Mouse (Mus musculus): ENCODE data around the gene Alox15. TPM values are rescaled to one million over a fixed set of nuclear protein-coding genes. Genes with fewer than 3 reads are reported as not detected.
"Not testable (repeated sequence)": the region's sequence is repeated elsewhere in the genome, so short reads cannot be mapped to it uniquely, and the experiment has no call there.

Alox15 gene
- 1.3 and 1.6 TPM in 2 replicates for polyA plus RNA-seq (2015; fragmentation: Nextera tagmentation; extraction: Ambion mirVana)

DNA sequence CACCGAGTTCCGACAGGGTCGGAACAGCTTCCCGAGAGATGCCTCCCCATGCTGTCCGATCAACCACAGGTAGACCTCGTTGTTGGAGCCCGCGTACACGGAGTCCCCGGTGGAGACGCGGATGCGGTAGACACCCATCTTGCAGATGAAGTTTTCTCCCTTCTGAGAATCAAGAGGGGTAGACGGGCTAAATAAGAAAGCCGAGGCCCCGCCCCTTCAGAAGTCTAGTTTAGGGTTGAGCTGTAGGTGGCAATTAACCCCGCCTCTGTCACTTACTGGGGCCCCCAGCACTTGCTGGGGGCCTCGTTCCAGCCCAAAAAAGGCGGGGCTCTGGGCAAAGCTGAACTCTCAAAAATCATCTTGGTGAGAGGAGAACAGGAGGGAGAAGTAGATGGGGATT lies at the start of gene Alox15:
Gene Alox15, minus strand, starts transcription at position 164 of the 400 bp plus-strand sequence.
- no peak within 1 kb of the TSS for H3K27ac ChIP-seq (replicated peaks)
- 0% methylated on average over 19 of the region's 19 CpGs for whole genome bisulfite sequencing (ENCODE audit: insufficient replicate concordance)
- no peaks in the 10 kb centered on the region for H3K9me3 ChIP-seq (replicated peaks)
- no peak for ATAC-seq (ENCODE audit: insufficient read depth)
- peaks cover 80% of the 10 kb centered on the region for H3K27me3 ChIP-seq
- peak within 1 kb of the TSS; percentile 29 for H3K4me3 ChIP-seq (replicated peaks)
- H3K36me3 ChIP-seq (replicated peaks), result no peaks in the 10 kb centered on the region
- H3K4me2 ChIP-seq, result peak within 1 kb of the TSS; percentile 58
- no peak within 1 kb of the TSS for H3K9ac ChIP-seq
- peaks cover 7% of the 10 kb centered on the region; the same call in 1 of the 2 replicates for H3K4me1 ChIP-seq (replicated peaks)

DNA sequence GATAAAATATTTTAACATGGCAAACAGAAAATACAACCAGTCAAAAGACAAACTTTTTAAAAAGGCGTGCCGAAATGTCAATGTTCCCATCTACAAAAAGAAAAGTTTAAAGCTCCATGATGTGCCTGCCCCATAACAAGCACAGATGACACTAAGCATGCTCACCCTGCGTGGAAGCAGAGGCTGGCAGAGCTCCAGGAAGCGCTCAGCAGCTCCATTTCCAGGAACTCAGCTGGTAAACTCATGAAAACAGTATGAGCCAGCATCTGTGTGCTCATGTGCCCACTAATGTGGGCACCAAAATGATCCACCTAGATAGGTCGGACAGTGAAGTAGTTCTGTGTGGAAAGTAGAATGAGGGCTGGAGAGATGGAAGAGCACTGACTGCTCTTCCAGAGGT lies 37.6 kb upstream of the Alox15 start:
- ATAC-seq (ENCODE audit: insufficient read depth), result no peak
- H3K4me1 ChIP-seq (replicated peaks), result 0 out of 2 replicates have a peak, but pooled peaks cover 3% of the 10 kb centered on the region
- no peak overlapping the region for H3K9ac ChIP-seq
- H3K27ac ChIP-seq (replicated peaks), result no peak overlapping the region
- 70% methylated on average over 5 of the region's 5 CpGs for WGBS (ENCODE audit: insufficient replicate concordance)
- H3K4me3 ChIP-seq (replicated peaks), result no peak overlapping the region
- H3K9me3 ChIP-seq (replicated peaks), result no peaks in the 10 kb centered on the region
- no peaks in the 10 kb centered on the region for H3K27me3 ChIP-seq
- peaks cover 37% of the 10 kb centered on the region for H3K36me3 ChIP-seq (replicated peaks)
- H3K4me2 ChIP-seq, result no peak overlapping the region

DNA sequence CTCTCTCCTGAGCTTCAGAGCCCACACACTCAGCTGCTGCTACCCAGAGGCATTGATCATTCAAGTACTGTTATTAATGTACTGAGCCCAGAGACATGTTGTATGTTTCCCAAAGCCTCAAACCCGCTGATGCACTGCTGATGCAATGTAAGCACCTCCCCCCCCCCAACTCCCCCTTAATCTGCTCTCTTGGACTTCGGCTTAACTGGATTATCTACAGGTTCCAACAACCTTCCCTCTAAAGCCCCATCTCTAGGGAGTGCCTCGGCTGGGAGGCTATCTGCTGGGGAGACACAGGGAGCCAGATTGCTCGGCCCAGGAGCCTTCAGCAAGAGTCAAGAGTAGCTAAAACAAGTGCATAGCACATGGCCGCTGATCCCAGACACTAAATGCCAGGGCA lies 35.6 kb upstream of the Alox15 start:
- Histone ChIP-seq H3K36me3 (replicated peaks) (peaks cover 20% of the 10 kb centered on the region), H3K27me3 (no peaks in the 10 kb centered on the region), H3K4me1 (replicated peaks) (no peaks in the 10 kb centered on the region), H3K9ac (no peak overlapping the region), H3K9me3 (replicated peaks) (no peaks in the 10 kb centered on the region), H3K4me2 (no peak overlapping the region), H3K27ac (replicated peaks) (no peak overlapping the region), H3K4me3 (replicated peaks) (no peak overlapping the region)
- 54% methylated on average over 5 of the region's 5 CpGs for WGBS (ENCODE audit: insufficient replicate concordance)
- ATAC-seq (ENCODE audit: insufficient read depth), result no peak

DNA sequence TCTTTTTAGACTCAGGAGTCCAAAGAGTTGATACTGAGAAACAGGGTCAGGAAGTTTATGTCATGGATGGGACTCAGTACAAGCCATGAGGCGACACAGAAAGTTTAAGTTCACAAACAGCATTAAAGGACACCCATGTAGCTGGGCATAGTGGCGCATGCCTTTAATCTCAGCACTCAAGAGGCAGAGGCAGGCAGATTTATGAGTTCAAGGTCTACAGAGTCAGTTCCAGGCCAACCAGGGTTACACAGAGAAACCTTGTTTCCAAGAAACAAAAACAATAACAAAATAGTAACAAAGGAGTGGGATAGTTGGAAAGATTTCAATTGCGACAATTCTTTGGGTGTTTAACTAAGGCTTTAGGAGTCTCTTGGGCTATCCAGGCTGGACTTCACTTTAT lies 32.3 kb upstream of the Alox15 start:
- WGBS (ENCODE audit: insufficient replicate concordance), result 74% methylated on average over 3 of the region's 3 CpGs
- Histone ChIP-seq H3K4me2 (no peak overlapping the region), H3K4me3 (replicated peaks) (no peak overlapping the region), H3K9me3 (replicated peaks) (no peaks in the 10 kb centered on the region), H3K27me3 (no peaks in the 10 kb centered on the region), H3K9ac (no peak overlapping the region), H3K36me3 (replicated peaks) (peaks cover 4% of the 10 kb centered on the region; the same call in 1 of the 2 replicates), H3K4me1 (replicated peaks) (0 out of 2 replicates have a peak, but pooled peaks cover 5% of the 10 kb centered on the region), H3K27ac (replicated peaks) (no peak overlapping the region)
- ATAC-seq (ENCODE audit: insufficient read depth), result no peak

DNA sequence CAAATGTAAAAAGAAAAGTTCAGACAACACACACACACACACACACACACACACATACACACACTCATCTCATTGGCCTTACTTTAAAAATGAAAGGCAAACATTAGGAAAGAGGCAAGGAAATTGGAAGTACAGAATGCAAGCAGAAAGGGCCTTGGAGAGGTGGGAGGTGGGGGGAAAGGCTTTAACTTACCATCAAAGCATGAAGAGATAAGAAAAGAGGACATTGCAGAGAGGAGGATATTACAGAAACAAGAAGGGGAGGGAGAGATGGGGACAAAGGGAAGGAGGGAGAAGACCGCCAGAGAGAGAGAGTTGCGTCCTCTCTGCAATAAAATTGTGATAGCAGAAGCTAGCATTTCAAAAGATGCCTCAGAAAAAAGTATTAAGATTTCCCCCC lies 29.5 kb upstream of the Alox15 start:
- 63% methylated on average over 2 of the region's 2 CpGs for WGBS (ENCODE audit: insufficient replicate concordance)
- no peak overlapping the region for H3K27ac ChIP-seq (replicated peaks)
- H3K27me3 ChIP-seq, result peaks cover under 1% of the 10 kb centered on the region
- H3K4me3 ChIP-seq (replicated peaks), result no peak overlapping the region
- no peaks in the 10 kb centered on the region for H3K9me3 ChIP-seq (replicated peaks)
- ATAC-seq (ENCODE audit: insufficient read depth), result no peak
- H3K9ac ChIP-seq, result no peak overlapping the region
- 0 out of 2 replicates have a peak, but pooled peaks cover 5% of the 10 kb centered on the region for H3K4me1 ChIP-seq (replicated peaks)
- H3K36me3 ChIP-seq (replicated peaks), result peaks cover 4% of the 10 kb centered on the region; the same call in 1 of the 2 replicates
- H3K4me2 ChIP-seq, result no peak overlapping the region

DNA sequence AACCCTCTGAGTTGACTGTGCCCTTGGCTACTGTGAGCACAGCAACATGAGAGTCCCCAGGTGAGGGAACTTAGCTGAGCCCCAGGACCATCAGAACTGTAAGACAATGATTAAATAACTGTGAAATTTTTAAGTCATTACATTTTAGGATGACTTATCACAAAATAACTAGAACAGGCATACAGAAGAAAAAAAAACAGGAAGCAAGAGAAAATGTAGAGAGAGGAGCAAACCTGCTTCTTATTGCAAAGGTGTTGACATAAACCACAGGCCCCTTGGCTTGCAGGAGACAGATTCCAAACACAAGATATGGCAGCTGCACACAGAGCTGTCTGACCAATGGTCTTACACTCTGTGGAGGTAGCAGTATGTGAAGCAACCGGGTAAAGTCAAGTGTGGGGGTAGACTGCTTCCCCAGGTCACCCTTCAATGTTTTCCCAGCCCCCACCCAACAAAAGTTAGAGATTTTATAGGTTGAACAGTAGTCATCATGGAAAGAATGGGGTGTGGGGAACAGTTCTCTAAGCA lies 28.7 kb upstream of the Alox15 start:
- Histone ChIP-seq H3K27me3 (peaks cover 5% of the 10 kb centered on the region), H3K4me2 (no peak overlapping the region), H3K4me1 (replicated peaks) (0 out of 2 replicates have a peak, but pooled peaks cover 5% of the 10 kb centered on the region), H3K36me3 (replicated peaks) (peaks cover 2% of the 10 kb centered on the region; the same call in 1 of the 2 replicates), H3K9me3 (replicated peaks) (no peaks in the 10 kb centered on the region), H3K4me3 (replicated peaks) (no peak overlapping the region), H3K27ac (replicated peaks) (no peak overlapping the region), H3K9ac (no peak overlapping the region)
- 26% methylated on average over 1 of the region's 1 CpGs for WGBS (ENCODE audit: insufficient replicate concordance)
- ATAC-seq (ENCODE audit: insufficient read depth), result no peak

DNA sequence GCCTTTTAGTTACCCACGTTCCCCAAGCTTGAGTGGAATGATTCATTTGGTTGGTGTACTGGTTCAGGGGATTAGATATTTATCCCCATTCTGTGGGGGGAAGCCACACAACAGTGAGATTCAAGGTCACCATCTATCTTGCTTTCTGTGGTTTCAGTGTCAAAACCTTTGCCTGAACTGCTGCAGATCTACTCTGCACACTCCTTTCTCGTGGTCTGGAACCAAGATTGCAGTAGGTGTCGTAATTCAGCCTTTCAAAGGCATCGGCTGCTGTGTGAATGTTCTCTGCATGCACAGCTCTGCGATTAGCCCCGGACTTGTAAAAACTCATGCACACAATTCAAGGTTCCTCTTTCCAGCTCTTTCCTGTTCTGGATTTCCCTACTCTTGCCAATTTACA lies 24.2 kb upstream of the Alox15 start:
- ATAC-seq (ENCODE audit: insufficient read depth), result no peak
- no peaks in the 10 kb centered on the region for H3K36me3 ChIP-seq (replicated peaks)
- peaks cover 20% of the 10 kb centered on the region for H3K27me3 ChIP-seq
- H3K4me2 ChIP-seq, result no peak overlapping the region
- 0 out of 2 replicates have a peak, but pooled peaks cover 5% of the 10 kb centered on the region for H3K4me1 ChIP-seq (replicated peaks)
- 24% methylated on average over 6 of the region's 6 CpGs for WGBS (ENCODE audit: insufficient replicate concordance)
- no peak overlapping the region for H3K27ac ChIP-seq (replicated peaks)
- no peak overlapping the region for H3K4me3 ChIP-seq (replicated peaks)
- H3K9ac ChIP-seq, result no peak overlapping the region
- H3K9me3 ChIP-seq (replicated peaks), result no peaks in the 10 kb centered on the region

DNA sequence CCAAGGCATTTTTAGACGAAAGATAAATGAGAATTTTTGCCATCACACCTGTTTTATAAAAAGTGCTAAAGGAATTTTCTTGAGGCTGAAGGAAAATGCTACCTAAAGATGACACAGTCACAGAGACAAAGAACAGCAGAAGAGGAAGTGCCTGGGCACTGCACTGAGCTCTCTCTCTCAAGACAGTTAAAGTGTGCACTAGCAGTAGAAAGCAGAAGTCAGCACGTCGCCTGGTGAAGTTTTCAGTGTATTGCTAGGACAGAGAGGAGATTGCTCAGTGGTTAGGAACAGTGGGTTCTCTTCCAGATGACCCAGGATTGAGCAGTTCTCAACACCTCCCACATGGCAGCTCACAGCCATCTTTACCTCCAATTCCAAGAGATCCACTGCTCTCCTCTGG lies 22.5 kb upstream of the Alox15 start:
- Histone ChIP-seq H3K4me3 (replicated peaks) (no peak overlapping the region), H3K4me2 (no peak overlapping the region), H3K27me3 (peaks cover 20% of the 10 kb centered on the region), H3K36me3 (replicated peaks) (no peaks in the 10 kb centered on the region), H3K9me3 (replicated peaks) (no peaks in the 10 kb centered on the region), H3K27ac (replicated peaks) (no peak overlapping the region), H3K4me1 (replicated peaks) (no peaks in the 10 kb centered on the region), H3K9ac (no peak overlapping the region)
- ATAC-seq (ENCODE audit: insufficient read depth), result no peak
- 19% methylated on average over 3 of the region's 3 CpGs for WGBS (ENCODE audit: insufficient replicate concordance)

DNA sequence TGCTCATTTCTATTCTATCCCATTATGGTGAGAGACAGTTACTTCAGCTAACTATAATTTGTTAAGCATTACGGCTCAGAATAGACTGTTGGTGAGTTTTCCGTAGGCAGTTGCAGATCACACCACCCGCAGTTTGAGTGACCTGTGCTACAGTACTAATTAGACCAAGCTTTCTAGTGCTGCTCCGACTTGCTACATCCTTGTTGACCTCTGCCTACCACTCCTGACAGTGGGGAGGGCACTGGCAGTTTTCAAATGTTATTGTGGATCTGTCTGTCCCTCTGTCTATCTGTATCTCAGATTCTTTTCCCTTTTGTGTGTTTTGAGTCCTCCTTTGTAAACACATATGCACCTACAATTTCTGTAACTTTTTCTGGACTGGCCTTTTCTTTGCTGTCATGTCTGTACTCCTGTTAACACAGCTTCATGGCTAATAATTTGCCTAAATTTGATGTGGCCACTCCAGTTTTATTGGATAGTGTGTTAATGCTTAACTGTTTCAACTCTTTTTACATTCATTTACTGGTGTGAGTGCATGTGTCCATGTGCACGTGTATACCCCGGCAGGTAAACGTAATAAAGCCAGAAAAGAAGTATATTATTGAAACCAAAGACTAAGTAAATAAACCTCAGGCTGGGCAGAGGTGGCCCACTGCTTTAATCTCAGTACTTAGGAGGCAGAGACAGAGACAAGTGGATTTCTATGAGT lies 21.2 kb upstream of the Alox15 start:
- Histone ChIP-seq H3K4me1 (replicated peaks) (no peaks in the 10 kb centered on the region), H3K9me3 (replicated peaks) (no peaks in the 10 kb centered on the region), H3K4me2 (no peak overlapping the region), H3K4me3 (replicated peaks) (no peak overlapping the region), H3K27ac (replicated peaks) (no peak overlapping the region), H3K9ac (no peak overlapping the region), H3K27me3 (peaks cover 20% of the 10 kb centered on the region), H3K36me3 (replicated peaks) (no peaks in the 10 kb centered on the region)
- ATAC-seq (ENCODE audit: insufficient read depth), result no peak
- WGBS (ENCODE audit: insufficient replicate concordance), result 58% methylated on average over 7 of the region's 7 CpGs

DNA sequence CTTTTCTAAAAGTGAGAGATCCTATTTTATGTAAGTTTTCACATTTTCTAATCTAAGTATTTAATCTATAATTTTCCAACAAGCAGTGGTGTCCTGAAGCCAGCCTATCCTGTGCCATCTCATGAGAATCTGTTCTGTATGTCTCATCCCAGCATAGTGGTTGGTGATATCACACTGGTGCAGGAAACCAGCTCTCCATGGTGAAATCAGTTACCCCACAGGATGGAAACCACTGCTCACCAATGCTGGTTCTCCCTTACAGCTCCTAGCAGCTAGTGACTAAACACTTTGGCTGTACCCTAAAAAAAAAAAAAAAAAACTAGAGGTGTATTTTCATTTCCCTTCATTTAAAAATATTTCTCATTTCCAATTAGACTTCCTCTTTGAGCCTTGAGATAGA lies 20.6 kb upstream of the Alox15 start:
- H3K4me3 ChIP-seq (replicated peaks), result no peak overlapping the region
- H3K4me2 ChIP-seq, result no peak overlapping the region
- ATAC-seq (ENCODE audit: insufficient read depth), result no peak
- no peaks in the 10 kb centered on the region for H3K4me1 ChIP-seq (replicated peaks)
- H3K9ac ChIP-seq, result no peak overlapping the region
- no peaks in the 10 kb centered on the region for H3K36me3 ChIP-seq (replicated peaks)
- H3K27ac ChIP-seq (replicated peaks), result no peak overlapping the region
- H3K27me3 ChIP-seq, result peaks cover 20% of the 10 kb centered on the region
- H3K9me3 ChIP-seq (replicated peaks), result no peaks in the 10 kb centered on the region

DNA sequence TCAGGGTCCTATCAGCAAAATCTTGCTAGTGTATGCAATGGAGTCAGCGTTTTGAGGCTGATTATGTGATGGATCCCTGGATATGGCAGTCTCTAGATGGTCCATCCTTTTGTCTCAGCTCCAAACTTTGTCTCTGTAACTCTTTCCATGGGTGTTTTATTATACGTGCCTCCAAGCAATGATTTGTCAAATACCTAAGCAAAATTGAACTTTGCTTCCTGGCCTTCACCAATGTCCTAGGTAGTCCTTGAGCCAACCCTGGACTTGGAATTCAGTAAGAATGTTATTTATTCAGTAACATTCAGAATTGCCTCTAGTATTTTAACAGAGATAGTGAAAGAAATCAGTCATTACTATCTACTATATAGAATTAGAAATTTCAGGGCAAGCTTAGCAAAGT lies 16.8 kb upstream of the Alox15 start:
- ATAC-seq (ENCODE audit: insufficient read depth); H3K27me3 ChIP-seq; H3K4me2 ChIP-seq; H3K4me1 ChIP-seq (replicated peaks); H3K9ac ChIP-seq; H3K36me3 ChIP-seq (replicated peaks); H3K4me3 ChIP-seq (replicated peaks); H3K27ac ChIP-seq (replicated peaks); H3K9me3 ChIP-seq (replicated peaks): not testable (repeated sequence)
- 53% methylated on average over 2 of the region's 2 CpGs for WGBS (ENCODE audit: insufficient replicate concordance)

DNA sequence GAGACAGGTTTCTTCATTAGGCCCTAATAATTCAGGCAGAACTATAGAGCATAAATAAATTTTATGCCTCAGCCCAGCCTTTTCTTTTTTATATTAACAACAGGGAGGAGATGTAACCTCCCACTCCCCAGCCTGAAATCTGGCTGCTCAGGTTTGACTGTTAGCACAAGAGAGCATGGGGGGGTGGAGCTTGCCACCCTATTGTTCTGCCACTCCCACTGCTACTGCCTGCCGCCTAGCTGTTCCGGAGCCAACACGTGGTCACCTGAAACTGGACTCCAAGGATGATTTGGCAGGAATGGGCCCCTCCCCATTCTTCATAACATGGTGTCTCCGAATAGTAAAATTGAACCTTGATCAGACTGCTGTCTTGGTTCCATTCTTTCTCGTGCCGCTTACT lies 15.9 kb upstream of the Alox15 start:
- H3K36me3 ChIP-seq (replicated peaks); H3K9me3 ChIP-seq (replicated peaks); H3K4me2 ChIP-seq; H3K4me1 ChIP-seq (replicated peaks); H3K4me3 ChIP-seq (replicated peaks); H3K27me3 ChIP-seq; ATAC-seq (ENCODE audit: insufficient read depth); H3K9ac ChIP-seq; H3K27ac ChIP-seq (replicated peaks): not testable (repeated sequence)
- WGBS (ENCODE audit: insufficient replicate concordance), result 72% methylated on average over 6 of the region's 6 CpGs
